ENCODE assay signal across 8 mouse cellular contexts in the genomic region with DNA sequence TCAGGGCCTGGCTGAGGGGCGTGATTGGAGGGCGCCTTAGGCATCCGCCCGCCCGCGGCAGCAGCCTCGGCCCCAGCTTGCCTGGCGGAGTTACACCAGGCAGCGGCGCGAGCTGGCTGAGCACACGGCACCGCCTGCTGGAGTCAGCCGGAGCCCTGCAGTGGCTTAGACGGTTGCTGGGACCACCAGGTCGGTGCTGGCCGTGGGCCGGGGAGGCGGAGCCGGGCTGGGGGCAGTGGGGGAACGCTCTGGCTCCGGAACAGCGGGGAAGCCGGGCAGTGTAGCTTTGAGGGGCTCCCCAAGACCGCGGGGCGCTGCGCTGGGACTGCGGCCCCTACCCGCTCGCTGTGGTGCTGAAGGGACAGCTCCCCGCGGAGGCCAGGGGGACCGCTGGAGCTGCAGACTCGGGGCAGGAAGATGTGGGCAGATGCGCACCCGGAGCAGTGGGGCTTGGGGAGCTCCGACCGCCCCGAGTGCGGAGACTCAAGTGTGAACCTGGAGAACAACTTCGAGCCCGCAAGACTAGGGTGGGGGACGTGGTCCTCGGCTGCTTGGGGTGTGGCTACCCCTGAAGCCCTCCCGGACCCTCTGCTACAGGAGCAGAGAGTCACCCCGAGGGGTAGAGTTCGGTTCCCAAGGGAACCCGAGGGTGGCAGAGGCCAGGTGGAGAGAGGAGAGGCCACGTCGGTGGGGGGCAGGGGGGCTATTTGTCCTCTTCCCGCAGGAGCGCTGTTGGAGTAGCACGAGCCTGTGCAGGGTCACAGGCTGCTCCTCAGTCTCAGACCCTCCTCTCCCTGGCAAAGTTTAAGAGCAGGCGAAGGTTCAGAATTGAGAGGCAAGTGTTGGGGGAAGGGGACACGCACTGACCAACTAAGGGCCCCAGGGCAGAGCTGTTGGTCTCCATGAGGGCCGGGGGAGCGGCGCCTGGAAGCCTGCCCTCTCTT. TPM values are rescaled to one million over a fixed set of nuclear protein-coding genes. Genes with fewer than 3 reads are reported as not detected.
DNase-seq lines count a peak whose midpoint lies in the region; ATAC-seq lines count a peak whose summit lies in the region.

No protein-coding gene starts in this region.

- peak overlapping the region; percentile 62 for H3K4me3 ChIP-seq in forebrain, embryonic 16.5 days (replicated peaks; ENCODE audit: low read length)
- peak overlapping the region; percentile 57 for H3K4me3 ChIP-seq in hindbrain, embryonic 10.5 days

- H3K36me3 ChIP-seq in forebrain, embryonic 16.5 days (ENCODE audit: control insufficient read depth, insufficient read depth), result no peaks in the 10 kb centered on the region
- no peaks in the 10 kb centered on the region for H3K36me3 ChIP-seq in hindbrain, embryonic 10.5 days

- peak overlapping the region; percentile 88 for H3K27ac ChIP-seq in forebrain, embryonic 16.5 days (ENCODE audit: low read length)
- peak overlapping the region; percentile 80 for H3K27ac ChIP-seq in hindbrain, embryonic 10.5 days

- H3K4me2 ChIP-seq in forebrain, embryonic 16.5 days (ENCODE audit: low read length), result peak overlapping the region; percentile 69

- DNase-seq in MN1 (ENCODE audit: low spot score), result peak; percentile 87
- peak; percentile 63 for DNase-seq in cerebellum, adult 11 months
- DNase-seq in hindbrain, embryonic 10.5 days (ENCODE audit: low spot score), result peak; percentile 89
- peak; percentile 66 to 70 for DNase-seq in layer of hippocampus, postnatal 25 days (ENCODE audit: extremely low spot score in 1 of 2, low spot score in 1 of 2)
- peak; percentile 82 to 86 for DNase-seq in right cerebral cortex, postnatal 10 days (ENCODE audit: low spot score in 2 of 2)
- peak; percentile 84 for DNase-seq in urinary bladder, postnatal 14 days (ENCODE audit: low spot score)

- peaks cover 51% of the 10 kb centered on the region for H3K4me1 ChIP-seq in forebrain, embryonic 16.5 days (replicated peaks; ENCODE audit: control insufficient read depth, insufficient read depth, low read length)
- peaks cover 57% of the 10 kb centered on the region for H3K4me1 ChIP-seq in hindbrain, embryonic 10.5 days (replicated peaks)

- no peaks in the 10 kb centered on the region for H3K27me3 ChIP-seq in forebrain, embryonic 16.5 days (replicated peaks; ENCODE audit: control insufficient read depth, insufficient read depth, low read length)
- peaks cover 71% of the 10 kb centered on the region for H3K27me3 ChIP-seq in hindbrain, embryonic 10.5 days (ENCODE audit: insufficient read depth, poor library complexity, severe bottlenecking)

- H3K9ac ChIP-seq in forebrain, embryonic 16.5 days (replicated peaks; ENCODE audit: low read depth, low read length), result peak overlapping the region; percentile 80

- WGBS in forebrain, embryonic 16.5 days, result under 1% methylated on average over 58 of the region's 59 CpGs
- WGBS in hindbrain, embryonic 10.5 days, result 1% methylated on average over 59 of the region's 59 CpGs

- H3K9me3 ChIP-seq in forebrain, embryonic 16.5 days (ENCODE audit: control insufficient read depth, low read length), result no peaks in the 10 kb centered on the region
- no peaks in the 10 kb centered on the region for H3K9me3 ChIP-seq in hindbrain, embryonic 10.5 days

- ATAC-seq in forebrain, embryonic 16.5 days, result peak; percentile 85
- ATAC-seq in megakaryocyte progenitor cell, adult 5-6 weeks (replicated peaks; ENCODE audit: poor library complexity), result peak; percentile 90

RNA-seq across cellular contexts. Expression of a gene that starts 0.5 kb away (rescaled TPM):
- 31.8 and 34.3 TPM in 2 replicates for polyA plus RNA-seq in forebrain, embryonic 16.5 days (2015; fragmentation: Nextera tagmentation; extraction: Ambion mirVana)
- 6.7 and 10.2 TPM in 2 replicates for polyA plus RNA-seq in hindbrain, embryonic 10.5 days (2016; fragmentation: Nextera tagmentation; extraction: Ambion mirVana)
- total RNA-seq in layer of hippocampus, postnatal 25 days (2021), result 100 to 1,000 TPM; 867 to 943 TPM
- 0.10 and 0.54 TPM in 2 replicates for total RNA-seq in megakaryocyte progenitor cell, adult 5-6 weeks (2015)
- total RNA-seq in megakaryocyte progenitor cell, adult 5-6 weeks (2017), result 0.14 TPM in 1 of 2 replicates, not detected in the other

Comparison
In these comparisons a context has a peak if more than half of its experiments do, and no peak if none do; other contexts are left out.
1. Peak in every context shown above with its lines: DNase-seq, ATAC-seq, H3K4me3 ChIP-seq and H3K27ac ChIP-seq.
2. RNA of a gene that starts 0.5 kb away (total RNA-seq): 867 to 943 TPM in layer of hippocampus, postnatal 25 days; 0.10 to 0.54 TPM in megakaryocyte progenitor cell, adult 5-6 weeks; every median in the first group is over 100 times any median in the second.